Mouse (Mus musculus) adrenal gland, adult 8-10 months (tissue): ENCODE measurements around the gene Apol8. TPM values are rescaled to one million over a fixed set of nuclear protein-coding genes. Genes with fewer than 3 reads are reported as not detected.

Source experiments
- DNase-seq: peaks from one replicate; pipeline ENCODE4 v3.0.0; 2022
- total RNA-seq, 4 experiments: library from RNA; stranded (reverse); gene quantifications; 2 replicates each; pipeline ENCODE4 v1.2.4; 2022

Gene Apol8
- total RNA-seq = under 1 TPM; 0.14 to 0.43 (median 0.15) TPM

GRCm38 (mm10) chr15:77756848-77757247, at the start of gene Apol8:
TSS of gene Apol8 (minus strand) at chr15:77757003.
- no peak for DNase-seq

- DNase-seq = no peak
Measured at GRCm38 (mm10) chr15:77805657-77806056, 48.9 kb upstream of the Apol8 start.

- no peak for DNase-seq
Measured at GRCm38 (mm10) chr15:77804949-77805348, 48.1 kb upstream of the Apol8 start.

- no peak for DNase-seq
Measured at GRCm38 (mm10) chr15:77804460-77804859, 47.7 kb upstream of the Apol8 start.

- DNase-seq = no peak
Measured at GRCm38 (mm10) chr15:77803747-77804146, 46.9 kb upstream of the Apol8 start.

GRCm38 (mm10) chr15:77802992-77803391, 46.2 kb upstream of the Apol8 start:
- no peak for DNase-seq

GRCm38 (mm10) chr15:77801188-77801587, 44.4 kb upstream of the Apol8 start:
- no peak for DNase-seq

- DNase-seq = peak; percentile 92
Measured at GRCm38 (mm10) chr15:77800511-77800910, 43.7 kb upstream of the Apol8 start.

- no peak for DNase-seq
Measured at GRCm38 (mm10) chr15:77799491-77800474, 43.0 kb upstream of the Apol8 start.

GRCm38 (mm10) chr15:77798664-77799490, 42.1 kb upstream of the Apol8 start:
- DNase-seq = no peak

- DNase-seq = peak; percentile 89
Measured at GRCm38 (mm10) chr15:77797609-77798411, 41.0 kb upstream of the Apol8 start.

- DNase-seq = no peak
Measured at GRCm38 (mm10) chr15:77796409-77797035, 39.7 kb upstream of the Apol8 start.

- no peak for DNase-seq
Measured at GRCm38 (mm10) chr15:77794908-77795356, 38.1 kb upstream of the Apol8 start.

- DNase-seq = no peak
Measured at GRCm38 (mm10) chr15:77794138-77794907, 37.5 kb upstream of the Apol8 start.

GRCm38 (mm10) chr15:77793554-77793953, 36.8 kb upstream of the Apol8 start:
- no peak for DNase-seq

- no peak for DNase-seq
Measured at GRCm38 (mm10) chr15:77793094-77793493, 36.3 kb upstream of the Apol8 start.

- no peak for DNase-seq
Measured at GRCm38 (mm10) chr15:77792056-77792455, 35.3 kb upstream of the Apol8 start.

GRCm38 (mm10) chr15:77790656-77791405, 34.0 kb upstream of the Apol8 start:
- DNase-seq = no peak

- no peak for DNase-seq
Measured at GRCm38 (mm10) chr15:77789186-77789585, 32.4 kb upstream of the Apol8 start.

- DNase-seq = no peak
Measured at GRCm38 (mm10) chr15:77788356-77788755, 31.6 kb upstream of the Apol8 start.
